Mouse (Mus musculus) bone marrow macrophage, adult 2 months (primary cell): ENCODE measurements around the gene Polk.

Experiments used
- CTCF ChIP-seq: IDR thresholded peaks from 2 replicates; pipeline ENCODE4 v1.5.1; 2012; ENCODE audit warnings: low read depth, mild to moderate bottlenecking, low read length, moderate library complexity
- POLR2A ChIP-seq: IDR thresholded peaks from 2 replicates; pipeline ENCODE4 v1.6.1; 2012; ENCODE audit warnings: mild to moderate bottlenecking, low read depth, low read length, borderline replicate concordance

DNA sequence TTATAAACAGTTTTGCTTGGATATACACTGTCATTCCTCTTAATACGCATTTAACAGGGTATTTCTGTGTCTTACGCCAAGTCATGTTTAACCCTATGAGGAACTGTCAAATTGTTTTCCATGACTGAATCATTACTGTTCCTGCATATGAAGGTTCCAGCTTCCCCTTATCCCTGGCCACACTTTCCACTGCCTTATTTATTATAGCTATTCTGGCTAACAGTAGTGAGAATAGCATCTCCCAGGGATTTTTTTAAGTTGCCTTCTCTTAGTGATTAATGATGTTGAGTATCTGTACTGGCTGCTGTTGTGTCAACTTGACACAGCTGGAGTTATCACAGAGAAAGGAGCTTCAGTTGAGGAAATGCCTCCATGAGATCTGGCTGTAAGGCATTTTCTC lies 25.0 kb downstream of the Polk start:
- TF ChIP-seq CTCF (no peak), POLR2A (no peak)
